Mouse (Mus musculus): ENCODE measurements around the gene Cldn6. TPM values are rescaled to one million over a fixed set of nuclear protein-coding genes. Genes with fewer than 3 reads are reported as not detected.

The Cldn6 gene
- polyA plus RNA-seq, 1 experiment from 2014 or later: 88.4 TPM

DNA sequence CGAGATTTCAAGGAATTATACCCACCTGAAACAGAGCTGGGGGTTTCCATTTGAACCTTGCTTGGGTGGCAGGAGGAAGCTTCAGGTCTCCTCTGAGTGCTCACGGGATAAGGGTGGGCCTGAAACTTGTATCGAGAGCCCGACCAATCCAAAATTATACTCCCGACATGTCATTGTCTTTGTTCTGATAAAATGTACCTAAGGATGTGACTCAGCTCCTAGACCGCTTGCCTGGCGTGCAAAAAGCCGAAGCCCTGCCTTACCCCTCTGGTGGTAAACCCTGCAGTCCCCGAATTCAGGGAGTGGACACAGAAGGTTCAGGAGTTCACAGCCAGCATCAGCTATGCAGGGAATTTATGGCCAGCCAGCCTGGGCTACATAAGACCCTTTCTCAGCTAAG is 1.3 kb downstream of the Cldn6 start:
- no peak for ATAC-seq (replicated peaks; ENCODE audit: low FRiP score, low TSS enrichment, low read depth)
- H3K27ac ChIP-seq (ENCODE audit: low read depth): no peak overlapping the region

GRCm38 (mm10) chr17:23681086-23681485 is 2.0 kb downstream of the Cldn6 start:
- no peak for ATAC-seq (replicated peaks; ENCODE audit: low FRiP score, low TSS enrichment, low read depth)
- peaks cover 48% of the 10 kb centered on the region for H3K27me3 ChIP-seq (replicated peaks; ENCODE audit: control insufficient read depth, insufficient read depth, low read length)
- H3K4me2 ChIP-seq (ENCODE audit: low read length): peak overlapping the region; percentile 13; the same call in 1 of the 2 replicates
- H3K9me3 ChIP-seq (ENCODE audit: control insufficient read depth, low read length): no peaks in the 10 kb centered on the region
- H3K36me3 ChIP-seq (ENCODE audit: control insufficient read depth, insufficient read depth, low read length): no peaks in the 10 kb centered on the region
- DNase-seq (ENCODE audit: low spot score): no peak
- WGBS: 60% methylated on average over 10 of the region's 10 CpGs
- H3K27ac ChIP-seq (ENCODE audit: low read depth): no peak overlapping the region
- peaks cover 5% of the 10 kb centered on the region; the same call in 1 of the 2 replicates for H3K4me1 ChIP-seq (replicated peaks; ENCODE audit: control insufficient read depth, insufficient read depth, low read length)
- H3K9ac ChIP-seq (ENCODE audit: low read length): no peak overlapping the region
- H3K4me3 ChIP-seq (ENCODE audit: low read depth, low read length): no peak overlapping the region

More for the DNA sequence above, 1.3 kb downstream of the Cldn6 start:
- H3K4me2 ChIP-seq (ENCODE audit: low read length): peak overlapping the region; percentile 35
- no peaks in the 10 kb centered on the region for H3K9me3 ChIP-seq (ENCODE audit: control insufficient read depth, low read length)
- no peaks in the 10 kb centered on the region for H3K36me3 ChIP-seq (ENCODE audit: control insufficient read depth, insufficient read depth, low read length)
- peaks cover 13% of the 10 kb centered on the region for H3K4me1 ChIP-seq (replicated peaks; ENCODE audit: control insufficient read depth, insufficient read depth, low read length)
- DNase-seq (ENCODE audit: low spot score): no peak
- H3K9ac ChIP-seq (ENCODE audit: low read length): peak overlapping the region; percentile 40; the same call in 1 of the 2 replicates
- peaks cover 53% of the 10 kb centered on the region for H3K27me3 ChIP-seq (replicated peaks; ENCODE audit: control insufficient read depth, insufficient read depth, low read length)
- 57% methylated on average over 9 of the region's 9 CpGs for WGBS
- peak overlapping the region; percentile 36 for H3K4me3 ChIP-seq (ENCODE audit: low read depth, low read length)

DNA sequence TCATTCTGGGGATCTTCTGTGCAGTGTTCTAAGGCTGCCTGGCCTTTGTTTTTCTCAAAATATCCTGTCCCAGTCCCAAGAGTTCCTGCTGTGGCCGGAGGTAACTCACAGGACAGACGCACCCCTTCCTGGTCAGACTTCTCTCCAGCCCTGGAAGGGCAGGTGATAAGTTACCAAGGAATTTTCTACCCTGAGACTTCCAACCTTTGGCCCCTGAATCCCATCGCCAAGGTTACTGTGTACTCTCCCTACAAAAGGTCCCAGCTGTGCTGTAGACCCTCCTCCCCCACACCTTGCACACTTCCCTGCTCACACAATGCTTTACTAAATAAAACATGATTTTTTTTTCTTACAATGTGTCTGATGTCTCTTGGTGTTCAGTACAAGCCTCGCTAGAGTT is 3.0 kb downstream of the Cldn6 start:
- Histone ChIP-seq H3K4me3 (ENCODE audit: low read depth, low read length) (no peak overlapping the region), H3K27me3 (replicated peaks; ENCODE audit: control insufficient read depth, insufficient read depth, low read length) (peaks cover 48% of the 10 kb centered on the region), H3K9ac (ENCODE audit: low read length) (no peak overlapping the region), H3K9me3 (ENCODE audit: control insufficient read depth, low read length) (no peaks in the 10 kb centered on the region), H3K27ac (ENCODE audit: low read depth) (no peak overlapping the region), H3K4me2 (ENCODE audit: low read length) (no peak overlapping the region), H3K4me1 (replicated peaks; ENCODE audit: control insufficient read depth, insufficient read depth, low read length) (no peaks in the 10 kb centered on the region), H3K36me3 (ENCODE audit: control insufficient read depth, insufficient read depth, low read length) (no peaks in the 10 kb centered on the region)
- WGBS: 34% methylated on average over 4 of the region's 4 CpGs
- DNase-seq (ENCODE audit: low spot score) (no peak), ATAC-seq (replicated peaks; ENCODE audit: low FRiP score, low TSS enrichment, low read depth) (0 out of 2 replicates have a peak, but pooled peaks have one; percentile 10)

- H3K27me3 ChIP-seq (replicated peaks; ENCODE audit: control insufficient read depth, insufficient read depth, low read length): peaks cover 48% of the 10 kb centered on the region
- no peak overlapping the region for H3K4me3 ChIP-seq (ENCODE audit: low read depth, low read length)
- H3K4me1 ChIP-seq (replicated peaks; ENCODE audit: control insufficient read depth, insufficient read depth, low read length): no peaks in the 10 kb centered on the region
- H3K9ac ChIP-seq (ENCODE audit: low read length): no peak overlapping the region
- no peaks in the 10 kb centered on the region for H3K36me3 ChIP-seq (ENCODE audit: control insufficient read depth, insufficient read depth, low read length)
- H3K27ac ChIP-seq (ENCODE audit: low read depth): no peak overlapping the region
- ATAC-seq (replicated peaks; ENCODE audit: low FRiP score, low TSS enrichment, low read depth): no peak
- H3K4me2 ChIP-seq (ENCODE audit: low read length): no peak overlapping the region
- no peak for DNase-seq (ENCODE audit: low spot score)
- WGBS: 56% methylated on average over 3 of the region's 3 CpGs
- no peaks in the 10 kb centered on the region for H3K9me3 ChIP-seq (ENCODE audit: control insufficient read depth, low read length)
These were observed 3.5 kb downstream of the Cldn6 start for GRCm38 (mm10) chr17:23682530-23682929.

DNA sequence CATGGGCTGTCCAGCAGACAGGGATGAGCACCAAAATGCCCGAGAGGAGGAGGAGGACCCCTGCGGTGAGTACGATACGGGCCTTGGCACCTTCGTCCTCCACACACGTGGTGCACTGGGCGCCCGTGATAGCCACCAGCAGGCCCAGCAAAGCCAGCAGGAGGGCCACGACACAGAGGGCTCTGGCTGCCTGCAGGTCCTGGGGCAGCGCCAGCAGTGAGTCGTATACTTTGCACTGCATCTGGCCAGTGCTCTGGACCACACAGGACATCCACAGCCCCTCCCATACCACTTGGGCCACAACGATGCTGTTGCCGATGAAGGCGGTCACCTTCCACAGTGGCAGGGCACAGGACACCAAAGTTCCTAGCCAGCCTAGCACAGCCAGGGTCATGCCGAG is 4.2 kb downstream of the Cldn6 start:
- no peaks in the 10 kb centered on the region for H3K9me3 ChIP-seq (ENCODE audit: control insufficient read depth, low read length)
- no peak overlapping the region for H3K4me3 ChIP-seq (ENCODE audit: low read depth, low read length)
- no peak; the same call in 1 of the 2 replicates for ATAC-seq (replicated peaks; ENCODE audit: low FRiP score, low TSS enrichment, low read depth)
- DNase-seq (ENCODE audit: low spot score): no peak
- H3K4me2 ChIP-seq (ENCODE audit: low read length): no peak overlapping the region
- H3K36me3 ChIP-seq (ENCODE audit: control insufficient read depth, insufficient read depth, low read length): no peaks in the 10 kb centered on the region
- 21% methylated on average over 15 of the region's 15 CpGs for WGBS
- no peaks in the 10 kb centered on the region for H3K4me1 ChIP-seq (replicated peaks; ENCODE audit: control insufficient read depth, insufficient read depth, low read length)
- H3K27ac ChIP-seq (ENCODE audit: low read depth): no peak overlapping the region
- peaks cover 47% of the 10 kb centered on the region for H3K27me3 ChIP-seq (replicated peaks; ENCODE audit: control insufficient read depth, insufficient read depth, low read length)
- no peak overlapping the region for H3K9ac ChIP-seq (ENCODE audit: low read length)

GRCm38 (mm10) chr17:23683856-23684672 is 5.0 kb downstream of the Cldn6 start, which contains the start of gene Cldn9:
Cldn9 (minus strand) TSS chr17:23684026.
- no peaks in the 10 kb centered on the region for H3K36me3 ChIP-seq (ENCODE audit: control insufficient read depth, insufficient read depth, low read length)
- H3K9me3 ChIP-seq (ENCODE audit: control insufficient read depth, low read length): no peaks in the 10 kb centered on the region
- ATAC-seq (replicated peaks; ENCODE audit: low FRiP score, low TSS enrichment, low read depth) (peak; percentile 38; the same call in 1 of the 2 replicates), DNase-seq (ENCODE audit: low spot score) (no peak)
- H3K27ac ChIP-seq (ENCODE audit: low read depth): no peak within 1 kb of the TSS
- no peak within 1 kb of the TSS for H3K4me3 ChIP-seq (ENCODE audit: low read depth, low read length)
- 23% methylated on average over 15 of the region's 15 CpGs for WGBS
- no peak within 1 kb of the TSS for H3K4me2 ChIP-seq (ENCODE audit: low read length)
- no peaks in the 10 kb centered on the region for H3K4me1 ChIP-seq (replicated peaks; ENCODE audit: control insufficient read depth, insufficient read depth, low read length)
- no peak within 1 kb of the TSS for H3K9ac ChIP-seq (ENCODE audit: low read length)
- peaks cover 39% of the 10 kb centered on the region for H3K27me3 ChIP-seq (replicated peaks; ENCODE audit: control insufficient read depth, insufficient read depth, low read length)

- WGBS: 62% methylated on average over 1 of the region's 1 CpGs
- H3K36me3 ChIP-seq (ENCODE audit: control insufficient read depth, insufficient read depth, low read length): no peaks in the 10 kb centered on the region
- ATAC-seq (replicated peaks; ENCODE audit: low FRiP score, low TSS enrichment, low read depth) (peak; percentile 70), DNase-seq (ENCODE audit: low spot score) (no peak)
- no peak overlapping the region for H3K4me3 ChIP-seq (ENCODE audit: low read depth, low read length)
- H3K9me3 ChIP-seq (ENCODE audit: control insufficient read depth, low read length): no peaks in the 10 kb centered on the region
- no peak overlapping the region for H3K9ac ChIP-seq (ENCODE audit: low read length)
- H3K4me2 ChIP-seq (ENCODE audit: low read length): no peak overlapping the region
- H3K4me1 ChIP-seq (replicated peaks; ENCODE audit: control insufficient read depth, insufficient read depth, low read length): no peaks in the 10 kb centered on the region; the same call in 1 of the 2 replicates
- H3K27me3 ChIP-seq (replicated peaks; ENCODE audit: control insufficient read depth, insufficient read depth, low read length): peaks cover 10% of the 10 kb centered on the region; the same call in 1 of the 2 replicates
- no peak overlapping the region for H3K27ac ChIP-seq (ENCODE audit: low read depth)
These were observed 15.4 kb downstream of the Cldn6 start for GRCm38 (mm10) chr17:23694491-23694890.

- Histone ChIP-seq H3K9me3 (ENCODE audit: control insufficient read depth, low read length) (no peaks in the 10 kb centered on the region), H3K4me2 (ENCODE audit: low read length) (no peak overlapping the region), H3K27me3 (replicated peaks; ENCODE audit: control insufficient read depth, insufficient read depth, low read length) (peaks cover 18% of the 10 kb centered on the region; the same call in 1 of the 2 replicates), H3K27ac (ENCODE audit: low read depth) (no peak overlapping the region), H3K4me1 (replicated peaks; ENCODE audit: control insufficient read depth, insufficient read depth, low read length) (no peaks in the 10 kb centered on the region; the same call in 1 of the 2 replicates), H3K36me3 (ENCODE audit: control insufficient read depth, insufficient read depth, low read length) (no peaks in the 10 kb centered on the region), H3K4me3 (ENCODE audit: low read depth, low read length) (no peak overlapping the region), H3K9ac (ENCODE audit: low read length) (no peak overlapping the region)
- ATAC-seq (replicated peaks; ENCODE audit: low FRiP score, low TSS enrichment, low read depth) (no peak), DNase-seq (ENCODE audit: low spot score) (no peak)
- 11% methylated on average over 3 of the region's 3 CpGs for WGBS
These were observed 16.8 kb downstream of the Cldn6 start for GRCm38 (mm10) chr17:23695801-23696200.

Data from intestine, embryonic 14.5 days (tissue).